Mouse (Mus musculus): ENCODE results near the gene Lrrc52. TPM values are rescaled to one million over a fixed set of nuclear protein-coding genes. Genes with fewer than 3 reads are reported as not detected.

Gene Lrrc52
- total and polyA plus RNA-seq, 3 experiments, result not detected

DNA sequence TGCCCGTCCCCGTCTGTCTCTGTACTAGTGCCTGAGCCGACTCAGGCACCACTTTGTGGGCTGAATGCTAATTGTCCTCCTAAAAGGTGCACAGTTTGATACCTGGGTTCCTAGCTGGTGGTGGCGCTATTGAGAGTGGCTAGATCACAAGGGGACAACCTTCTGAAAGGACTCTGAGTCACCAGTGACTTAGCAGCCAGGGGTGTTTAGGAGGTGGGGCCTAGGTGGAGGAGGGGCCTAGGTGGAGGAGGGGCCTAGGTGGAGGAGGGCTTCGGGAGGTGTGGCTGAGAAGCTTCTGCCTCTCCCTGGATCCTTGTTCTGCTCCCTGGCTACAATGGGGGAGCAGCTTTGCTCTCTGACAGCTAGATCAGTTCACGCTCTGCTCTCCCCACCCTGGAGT, 20.1 kb downstream of the Lrrc52 start:
- in situ Hi-C loops (cut with MboI; ENCODE audit: low pct_ligation_motif_present, low pct_unique_long_range_greater_than_20kb, low sequenced_read_pairs) (no loop called here), dilution Hi-C loops (cut with MboI; ENCODE audit: extremely low pct_ligation_motif_present, extremely low pct_unique_long_range_greater_than_20kb, low sequenced_read_pairs) (no loop called here)
- Histone ChIP-seq H3K4me1 (ENCODE audit: control insufficient read depth in 1 of 2, insufficient read depth in 2 of 2) (no peaks in the 10 kb centered on the region), H3K79me2 (replicated peaks; ENCODE audit: control insufficient read depth, extremely low read depth, insufficient read depth, poor library complexity, severe bottlenecking) (no peaks in the 10 kb centered on the region), H3K36me3 (replicated peaks in 1 of 2; ENCODE audit: control insufficient read depth in 1 of 2, insufficient read depth in 1 of 2, low read length in 1 of 2) (no peaks in the 10 kb centered on the region), H3K9me3 (replicated peaks; ENCODE audit: low read length) (peaks cover 4% of the 10 kb centered on the region), H3K27ac (ENCODE audit: insufficient read depth, low read depth) (no peak overlapping the region), H3K4me2 (ENCODE audit: insufficient read depth, low read depth, poor library complexity, severe bottlenecking) (no peak overlapping the region), H3K9ac (ENCODE audit: insufficient read depth, low read depth) (no peak overlapping the region), H3K4me3 (replicated peaks in 1 of 3; ENCODE audit: low read depth in 2 of 3, low read length in 2 of 3, poor library complexity in 1 of 3) (no peak overlapping the region), H3K27me3 (replicated peaks) (peaks cover 74% of the 10 kb centered on the region)
- TF ChIP-seq BHLHE40 (IDR thresholded peaks at IDR 0.05; ENCODE audit: low read depth, low read length), result no peak
- TF ChIP-seq USF1 (IDR thresholded peaks at IDR 0.05; ENCODE audit: low read depth, low read length), result no peak
- TF ChIP-seq CHD2 (IDR thresholded peaks at IDR 0.05; ENCODE audit: low read length), result no peak
- TF ChIP-seq PAX5 (IDR thresholded peaks at IDR 0.05; ENCODE audit: low read length), result no peak
- TF ChIP-seq JUN (IDR thresholded peaks at IDR 0.05; ENCODE audit: insufficient read depth, low read depth, low read length), result no peak
- TF ChIP-seq JUND (conservative IDR thresholded peaks at IDR 0.05; ENCODE audit: low read depth, low read length), result no peak
- no peak for TF ChIP-seq RCOR1 (conservative IDR thresholded peaks at IDR 0.05; ENCODE audit: low read depth, low read length)
- TF ChIP-seq ZMIZ1 (IDR thresholded peaks at IDR 0.05; ENCODE audit: low read depth, low read length), result no peak
- no peak for TF ChIP-seq ZKSCAN1 (IDR thresholded peaks at IDR 0.05; ENCODE audit: borderline replicate concordance, low read depth, low read length)
- no peak for TF ChIP-seq ELF1 (IDR thresholded peaks at IDR 0.05; ENCODE audit: low read depth, low read length)
- TF ChIP-seq NRF1 (IDR thresholded peaks at IDR 0.05; ENCODE audit: low read depth, low read length), result no peak
- TF ChIP-seq IRF4 (IDR thresholded peaks at IDR 0.05; ENCODE audit: low read depth, low read length), result no peak
- TF ChIP-seq CTCF (conservative IDR thresholded peaks at IDR 0.05 in 1 of 2, IDR thresholded peaks at IDR 0.05 in 1 of 2; ENCODE audit: low read depth in 2 of 2, low read length in 2 of 2), result no peak
- no peak for TF ChIP-seq MYC (IDR thresholded peaks at IDR 0.05; ENCODE audit: low read depth, low read length)
- TF ChIP-seq ZNF384 (IDR thresholded peaks at IDR 0.05; ENCODE audit: low read depth, low read length), result no peak
- TF ChIP-seq CHD1 (IDR thresholded peaks at IDR 0.05; ENCODE audit: low read depth, low read length), result no peak
- no peak for TF ChIP-seq TBP (conservative IDR thresholded peaks at IDR 0.05; ENCODE audit: low read depth, low read length)
- no peak for TF ChIP-seq RAD21 (IDR thresholded peaks at IDR 0.05; ENCODE audit: low read depth, low read length)
- TF ChIP-seq TCF12 (IDR thresholded peaks at IDR 0.05; ENCODE audit: low read depth, low read length), result no peak
- DNase-seq (ENCODE audit: extremely low read depth), result peak; percentile 6

GRCm38 (mm10) chr1:167445167-167445566, 21.4 kb downstream of the Lrrc52 start:
- no peaks in the 10 kb centered on the region for H3K79me2 ChIP-seq (replicated peaks; ENCODE audit: control insufficient read depth, extremely low read depth, insufficient read depth, poor library complexity, severe bottlenecking)
- no peak overlapping the region for H3K4me3 ChIP-seq (replicated peaks in 1 of 3; ENCODE audit: low read depth in 2 of 3, low read length in 2 of 3, poor library complexity in 1 of 3)
- no peak for TF ChIP-seq ELF1 (IDR thresholded peaks at IDR 0.05; ENCODE audit: low read depth, low read length)
- no peak for TF ChIP-seq POLR2A (IDR thresholded peaks at IDR 0.05; ENCODE audit: low read depth, low read length)
- no peak for TF ChIP-seq ZC3H11A (IDR thresholded peaks at IDR 0.05; ENCODE audit: low read depth, low read length)
- no peak for TF ChIP-seq SIN3A (IDR thresholded peaks at IDR 0.05; ENCODE audit: low read length)
- TF ChIP-seq ZMIZ1 (IDR thresholded peaks at IDR 0.05; ENCODE audit: low read depth, low read length), result no peak
- TF ChIP-seq EP300 (IDR thresholded peaks at IDR 0.05; ENCODE audit: low read length), result no peak
- no peak for TF ChIP-seq NRF1 (IDR thresholded peaks at IDR 0.05; ENCODE audit: low read depth, low read length)
- no peak for TF ChIP-seq ZKSCAN1 (IDR thresholded peaks at IDR 0.05; ENCODE audit: borderline replicate concordance, low read depth, low read length)
- no peak for TF ChIP-seq PAX5 (IDR thresholded peaks at IDR 0.05; ENCODE audit: low read length)
- TF ChIP-seq BHLHE40 (IDR thresholded peaks at IDR 0.05; ENCODE audit: low read depth, low read length), result no peak
- no peak for TF ChIP-seq TCF12 (IDR thresholded peaks at IDR 0.05; ENCODE audit: low read depth, low read length)
- no peak for TF ChIP-seq GABPA (IDR thresholded peaks at IDR 0.05; ENCODE audit: insufficient replicate concordance, low read depth, low read length)
- no peak for TF ChIP-seq CTCF (conservative IDR thresholded peaks at IDR 0.05 in 1 of 2, IDR thresholded peaks at IDR 0.05 in 1 of 2; ENCODE audit: low read depth in 2 of 2, low read length in 2 of 2)
- no peak for TF ChIP-seq RCOR1 (conservative IDR thresholded peaks at IDR 0.05; ENCODE audit: low read depth, low read length)
- TF ChIP-seq ZNF384 (IDR thresholded peaks at IDR 0.05; ENCODE audit: low read depth, low read length), result no peak
- no peak overlapping the region for H3K27ac ChIP-seq (ENCODE audit: insufficient read depth, low read depth)
- H3K36me3 ChIP-seq (replicated peaks in 1 of 2; ENCODE audit: control insufficient read depth in 1 of 2, insufficient read depth in 1 of 2, low read length in 1 of 2), result no peaks in the 10 kb centered on the region
- peaks cover 4% of the 10 kb centered on the region for H3K9me3 ChIP-seq (replicated peaks; ENCODE audit: low read length)
- DNase-seq (ENCODE audit: extremely low read depth), result no peak
- in situ Hi-C loops (cut with MboI; ENCODE audit: low pct_ligation_motif_present, low pct_unique_long_range_greater_than_20kb, low sequenced_read_pairs) (no loop called here), dilution Hi-C loops (cut with MboI; ENCODE audit: extremely low pct_ligation_motif_present, extremely low pct_unique_long_range_greater_than_20kb, low sequenced_read_pairs) (no loop called here)
- H3K27me3 ChIP-seq (replicated peaks), result peaks cover 74% of the 10 kb centered on the region
- H3K4me2 ChIP-seq (ENCODE audit: insufficient read depth, low read depth, poor library complexity, severe bottlenecking), result no peak overlapping the region
- H3K9ac ChIP-seq (ENCODE audit: insufficient read depth, low read depth), result no peak overlapping the region
- no peaks in the 10 kb centered on the region for H3K4me1 ChIP-seq (ENCODE audit: control insufficient read depth in 1 of 2, insufficient read depth in 2 of 2)

Data from CH12.LX (cell line).